Mouse (Mus musculus) G1E-ER4 (cell line): ENCODE measurements around the gene Vsig10l. TPM values are rescaled to one million over a fixed set of nuclear protein-coding genes. Genes with fewer than 3 reads are reported as not detected.

Source experiments
- GATA1 ChIP-seq: IDR thresholded peaks from one replicate; pipeline ENCODE4 v1.8.0; 2012; ENCODE audit warnings: low read length, inconsistent platforms
- polyA plus RNA-seq: library from polyadenylated mRNA; stranded (reverse); fragments of >175 nt; gene quantifications from 2 replicates; pipeline ENCODE4 v1.2.3, GENCODE M21; 2012

The Vsig10l gene
- polyA plus RNA-seq, result 0.40 and 0.44 TPM in 2 replicates

GRCm38 (mm10) chr7:43462851-43463250, at the start of gene Vsig10l:
Gene Vsig10l (plus strand): TSS chr7:43463151.
- TF ChIP-seq GATA1, result no peak

- TF ChIP-seq GATA1, result no peak
Measured at GRCm38 (mm10) chr7:43417298-43417697, 45.7 kb upstream of the Vsig10l start.

GRCm38 (mm10) chr7:43422995-43423617, 39.8 kb upstream of the Vsig10l start:
- TF ChIP-seq GATA1, result no peak

GRCm38 (mm10) chr7:43423991-43424625, 38.8 kb upstream of the Vsig10l start:
- no peak for TF ChIP-seq GATA1

- TF ChIP-seq GATA1, result no peak
Measured at GRCm38 (mm10) chr7:43427406-43427805, 35.5 kb upstream of the Vsig10l start, which contains the start of gene Lim2. Gene Lim2 (plus strand): TSS chr7:43427670.

GRCm38 (mm10) chr7:43429500-43429899, 33.5 kb upstream of the Vsig10l start:
- TF ChIP-seq GATA1, result no peak

- TF ChIP-seq GATA1, result no peak
Measured at GRCm38 (mm10) chr7:43432891-43433290, 30.1 kb upstream of the Vsig10l start.

GRCm38 (mm10) chr7:43434676-43435075, 28.3 kb upstream of the Vsig10l start:
- TF ChIP-seq GATA1, result no peak

- TF ChIP-seq GATA1, result no peak
Measured at GRCm38 (mm10) chr7:43436341-43437255, 26.4 kb upstream of the Vsig10l start, which contains the start of gene Nkg7. Gene Nkg7 (plus strand): TSS chr7:43437073.

GRCm38 (mm10) chr7:43438611-43439010, 24.3 kb upstream of the Vsig10l start:
- no peak for TF ChIP-seq GATA1

- TF ChIP-seq GATA1, result no peak
Measured at GRCm38 (mm10) chr7:43440482-43440881, 22.5 kb upstream of the Vsig10l start, which contains the start of gene Cldnd2. Gene Cldnd2 (plus strand): TSS chr7:43440782.

GRCm38 (mm10) chr7:43441071-43441470, 21.9 kb upstream of the Vsig10l start:
- TF ChIP-seq GATA1, result no peak

GRCm38 (mm10) chr7:43442684-43443083, 20.3 kb upstream of the Vsig10l start:
- TF ChIP-seq GATA1, result no peak

GRCm38 (mm10) chr7:43443126-43443916, 19.6 kb upstream of the Vsig10l start:
- TF ChIP-seq GATA1, result no peak

GRCm38 (mm10) chr7:43443917-43444293, 19.0 kb upstream of the Vsig10l start, which contains the start of the genes Etfb and Gm45233:
Gene Etfb (plus strand): TSS chr7:43444083.
Gene Gm45233 (plus strand): TSS chr7:43444128.
- no peak for TF ChIP-seq GATA1

- no peak for TF ChIP-seq GATA1
Measured at GRCm38 (mm10) chr7:43447801-43448200, 15.2 kb upstream of the Vsig10l start.
